Comparison of ENCODE assay signal across 26 mouse cellular contexts in genomic region chr13:114061234-114061633, GRCm38 (mm10).
"Had no signal": no experiment of that assay in that cellular context is flagged by ENCODE, and none has a peak within 500 bp of the region (broad histone marks: within the 10 kb centered on the region; RNA-seq: fewer than 3 reads in every experiment).

No protein-coding gene starts in this region.

- H3K4me2 ChIP-seq: heart, embryonic 12.5 days; hindbrain, embryonic 12.5 days; hindbrain, embryonic 14.5 days; intestine, embryonic 15.5 days; limb, embryonic 12.5 days; liver, embryonic 12.5 days had no signal

- H3K4me1 ChIP-seq: hindbrain, embryonic 12.5 days; intestine, embryonic 15.5 days; limb, embryonic 10.5 days; limb, embryonic 12.5 days; liver, embryonic 12.5 days had no signal

- H3K9me3 ChIP-seq: heart, embryonic 10.5 days; hindbrain, embryonic 10.5 days; hindbrain, embryonic 12.5 days; intestine, embryonic 15.5 days; limb, embryonic 10.5 days; limb, embryonic 12.5 days; liver, embryonic 12.5 days had no signal

- ATAC-seq: hindbrain, embryonic 16.5 days; inflammation-experienced regulatory T-cells, adult 6 months; intestine, embryonic 15.5 days; intestine, postnatal 0 days; liver, embryonic 12.5 days had no signal

- H3K4me3 ChIP-seq: gastrocnemius, adult 2 months; heart, embryonic 10.5 days; heart, embryonic 12.5 days; hindbrain, embryonic 10.5 days; hindbrain, embryonic 12.5 days; intestine, embryonic 15.5 days; layer of hippocampus, adult 2 months; left cerebral cortex, adult 2 months; limb, embryonic 10.5 days; limb, embryonic 12.5 days; liver, embryonic 12.5 days had no signal

- H3K36me3 ChIP-seq: heart, embryonic 12.5 days; hindbrain, embryonic 10.5 days; hindbrain, embryonic 12.5 days; intestine, embryonic 15.5 days; limb, embryonic 10.5 days; limb, embryonic 12.5 days; liver, embryonic 12.5 days had no signal

- DNase-seq: gastrocnemius, adult 2 months; gastrocnemius, postnatal 10 days; gastrocnemius, postnatal 25 days; heart, adult 18-20 months; heart, postnatal 10 days; heart, postnatal 4 days; kidney, adult 18-20 months; kidney, adult 8-10 months; kidney, postnatal 10 days; kidney, postnatal 25 days; kidney, postnatal 4 days had no signal

- H3K27me3 ChIP-seq: heart, embryonic 12.5 days; hindbrain, embryonic 12.5 days; intestine, embryonic 15.5 days; limb, embryonic 12.5 days; liver, embryonic 12.5 days had no signal

- H3K9ac ChIP-seq: heart, embryonic 12.5 days; hindbrain, embryonic 12.5 days; hindbrain, embryonic 14.5 days; intestine, embryonic 15.5 days; limb, embryonic 12.5 days; liver, embryonic 12.5 days; liver, embryonic 14.5 days had no signal

- H3K27ac ChIP-seq: gastrocnemius, adult 2 months; heart, embryonic 10.5 days; hindbrain, embryonic 10.5 days; hindbrain, embryonic 12.5 days; hindbrain, embryonic 14.5 days; intestine, embryonic 15.5 days; layer of hippocampus, adult 2 months; left cerebral cortex, adult 2 months; limb, embryonic 10.5 days; limb, embryonic 12.5 days; liver, embryonic 12.5 days; liver, embryonic 14.5 days had no signal
